Mouse (Mus musculus): Measurements from ENCODE around the gene Ikzf3. TPM values are rescaled to one million over a fixed set of nuclear protein-coding genes. Genes with fewer than 3 reads are reported as not detected.

Gene Ikzf3
- polyA plus RNA-seq, 1 experiment, result 0.10 TPM

GRCm38 (mm10) chr11:98456545-98456944 lies 89.3 kb downstream of the Ikzf3 start:
- TF ChIP-seq CTCF (IDR thresholded peaks at IDR 0.05; ENCODE audit: control insufficient read depth, insufficient read depth, insufficient replicate concordance, low read depth, low read length) (no peak), POLR2A (IDR thresholded peaks at IDR 0.05; ENCODE audit: control insufficient read depth, low read depth, low read length) (no peak)
- H3K27ac ChIP-seq (ENCODE audit: control insufficient read depth, insufficient read depth, low read depth, low read length), result no peak overlapping the region
- H3K27me3 ChIP-seq (ENCODE audit: control insufficient read depth, insufficient read depth, low read length), result no peaks in the 10 kb centered on the region
- H3K4me3 ChIP-seq (ENCODE audit: control insufficient read depth, low read depth, low read length), result no peak overlapping the region
- H3K4me1 ChIP-seq (ENCODE audit: control insufficient read depth, insufficient read depth, low read length), result peaks cover 20% of the 10 kb centered on the region
- H3K36me3 ChIP-seq (ENCODE audit: control insufficient read depth, insufficient read depth, low read length), result no peaks in the 10 kb centered on the region

DNA sequence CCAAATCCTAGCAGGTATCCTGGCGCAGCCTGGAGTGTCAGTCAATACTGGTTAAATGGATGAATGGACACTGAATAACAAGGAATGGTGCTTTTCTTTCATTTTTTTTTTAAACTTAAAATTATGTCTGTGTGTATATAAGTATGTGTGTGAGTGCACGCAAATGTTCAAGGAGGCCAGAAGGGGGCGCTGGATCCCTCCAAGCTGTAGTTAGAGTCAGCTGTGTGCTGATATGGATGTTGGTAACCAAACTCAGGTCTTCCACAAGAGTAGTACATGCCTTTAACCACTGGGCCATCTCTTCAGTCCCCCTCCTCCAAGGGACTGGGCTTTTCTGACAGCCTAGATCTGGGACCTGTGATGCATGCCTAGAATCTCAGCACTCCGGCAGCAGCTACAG lies 90.3 kb downstream of the Ikzf3 start:
- H3K27ac ChIP-seq (ENCODE audit: control insufficient read depth, insufficient read depth, low read depth, low read length), result no peak overlapping the region
- no peak overlapping the region for H3K4me3 ChIP-seq (ENCODE audit: control insufficient read depth, low read depth, low read length)
- H3K27me3 ChIP-seq (ENCODE audit: control insufficient read depth, insufficient read depth, low read length), result no peaks in the 10 kb centered on the region
- peaks cover 20% of the 10 kb centered on the region for H3K4me1 ChIP-seq (ENCODE audit: control insufficient read depth, insufficient read depth, low read length)
- TF ChIP-seq POLR2A (IDR thresholded peaks at IDR 0.05; ENCODE audit: control insufficient read depth, low read depth, low read length), result no peak
- peak; percentile 39; the same call in 1 of the 2 replicates for TF ChIP-seq CTCF (IDR thresholded peaks at IDR 0.05; ENCODE audit: control insufficient read depth, insufficient read depth, insufficient replicate concordance, low read depth, low read length)
- no peaks in the 10 kb centered on the region for H3K36me3 ChIP-seq (ENCODE audit: control insufficient read depth, insufficient read depth, low read length)

DNA sequence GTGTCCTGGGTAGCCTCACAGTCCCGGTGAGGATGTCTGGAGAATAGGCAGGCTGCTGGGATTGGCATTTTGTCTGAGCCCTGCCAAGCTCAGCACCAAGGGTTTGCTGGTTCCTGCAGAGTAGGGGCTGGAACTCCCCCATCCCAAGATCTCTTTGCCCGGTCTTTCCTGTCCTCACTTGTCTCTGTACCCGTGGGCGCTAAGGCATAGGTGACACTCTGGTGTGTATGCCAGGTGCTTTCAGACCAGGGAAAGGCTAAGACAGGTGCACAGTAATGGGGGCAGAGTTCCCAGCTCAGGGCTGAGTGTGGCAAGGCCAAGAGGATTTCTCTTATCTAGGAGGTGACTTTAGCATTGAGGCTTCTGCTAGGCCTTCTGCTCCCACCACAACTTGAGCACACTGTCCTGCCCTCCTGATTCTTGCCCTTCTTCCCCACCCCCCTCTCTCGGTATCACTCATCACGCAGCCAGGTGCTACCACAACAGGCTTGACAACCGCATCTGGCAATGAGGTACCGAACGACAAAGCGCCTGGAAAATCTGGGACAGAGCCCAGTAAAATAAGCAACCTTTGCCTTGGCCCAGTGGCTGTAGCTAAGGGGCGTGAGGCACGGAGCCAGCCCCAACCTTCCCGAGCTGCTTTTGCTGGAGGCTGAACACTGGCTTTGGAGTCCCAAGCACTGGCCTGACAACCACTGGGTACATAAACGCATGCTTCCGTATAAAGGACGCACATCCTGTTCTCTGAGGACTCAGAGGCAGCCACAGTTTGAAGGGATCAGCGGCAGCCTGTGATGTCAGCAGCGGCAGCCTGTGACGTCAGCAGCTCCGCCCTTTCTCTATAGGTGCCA lies 95.7 kb downstream of the Ikzf3 start:
- peaks cover 9% of the 10 kb centered on the region for H3K4me1 ChIP-seq (ENCODE audit: control insufficient read depth, insufficient read depth, low read length)
- no peak overlapping the region for H3K4me3 ChIP-seq (ENCODE audit: control insufficient read depth, low read depth, low read length)
- TF ChIP-seq CTCF (IDR thresholded peaks at IDR 0.05; ENCODE audit: control insufficient read depth, insufficient read depth, insufficient replicate concordance, low read depth, low read length) (no peak), POLR2A (IDR thresholded peaks at IDR 0.05; ENCODE audit: control insufficient read depth, low read depth, low read length) (no peak)
- H3K36me3 ChIP-seq (ENCODE audit: control insufficient read depth, insufficient read depth, low read length), result no peaks in the 10 kb centered on the region
- H3K27ac ChIP-seq (ENCODE audit: control insufficient read depth, insufficient read depth, low read depth, low read length), result no peak overlapping the region
- H3K27me3 ChIP-seq (ENCODE audit: control insufficient read depth, insufficient read depth, low read length), result no peaks in the 10 kb centered on the region

DNA sequence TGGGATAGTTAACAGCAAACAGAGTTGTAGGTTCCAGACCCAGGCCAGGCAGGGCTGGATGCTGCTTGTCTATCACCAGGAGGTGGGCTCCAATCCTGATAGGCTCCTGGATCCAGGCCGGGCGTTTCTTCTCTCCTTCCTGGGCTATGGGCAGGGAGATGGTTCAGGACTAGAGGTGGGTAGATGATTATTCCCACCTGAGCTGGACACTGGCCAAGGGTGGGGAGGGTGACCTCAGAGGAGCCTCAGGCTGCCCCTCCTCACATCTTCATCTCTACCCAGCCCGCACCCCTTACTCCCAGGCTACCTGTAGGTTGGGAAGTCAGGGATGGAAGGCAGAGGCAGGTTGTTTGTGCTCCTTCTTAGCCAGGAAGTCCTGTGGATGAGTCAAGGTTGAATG lies 96.4 kb downstream of the Ikzf3 start:
- TF ChIP-seq CTCF (IDR thresholded peaks at IDR 0.05; ENCODE audit: control insufficient read depth, insufficient read depth, insufficient replicate concordance, low read depth, low read length), result no peak
- no peak for TF ChIP-seq POLR2A (IDR thresholded peaks at IDR 0.05; ENCODE audit: control insufficient read depth, low read depth, low read length)
- Histone ChIP-seq H3K36me3 (ENCODE audit: control insufficient read depth, insufficient read depth, low read length) (no peaks in the 10 kb centered on the region), H3K27me3 (ENCODE audit: control insufficient read depth, insufficient read depth, low read length) (no peaks in the 10 kb centered on the region), H3K4me1 (ENCODE audit: control insufficient read depth, insufficient read depth, low read length) (peaks cover 9% of the 10 kb centered on the region), H3K27ac (ENCODE audit: control insufficient read depth, insufficient read depth, low read depth, low read length) (no peak overlapping the region), H3K4me3 (ENCODE audit: control insufficient read depth, low read depth, low read length) (no peak overlapping the region)

GRCm38 (mm10) chr11:98448191-98448790 lies 97.5 kb downstream of the Ikzf3 start:
- Histone ChIP-seq H3K27me3 (ENCODE audit: control insufficient read depth, insufficient read depth, low read length) (no peaks in the 10 kb centered on the region), H3K4me3 (ENCODE audit: control insufficient read depth, low read depth, low read length) (no peak overlapping the region; the same call in 1 of the 2 replicates), H3K4me1 (ENCODE audit: control insufficient read depth, insufficient read depth, low read length) (peaks cover 9% of the 10 kb centered on the region), H3K36me3 (ENCODE audit: control insufficient read depth, insufficient read depth, low read length) (no peaks in the 10 kb centered on the region), H3K27ac (ENCODE audit: control insufficient read depth, insufficient read depth, low read depth, low read length) (no peak overlapping the region)
- TF ChIP-seq CTCF (IDR thresholded peaks at IDR 0.05; ENCODE audit: control insufficient read depth, insufficient read depth, insufficient replicate concordance, low read depth, low read length) (no peak), POLR2A (IDR thresholded peaks at IDR 0.05; ENCODE audit: control insufficient read depth, low read depth, low read length) (no peak)

DNA sequence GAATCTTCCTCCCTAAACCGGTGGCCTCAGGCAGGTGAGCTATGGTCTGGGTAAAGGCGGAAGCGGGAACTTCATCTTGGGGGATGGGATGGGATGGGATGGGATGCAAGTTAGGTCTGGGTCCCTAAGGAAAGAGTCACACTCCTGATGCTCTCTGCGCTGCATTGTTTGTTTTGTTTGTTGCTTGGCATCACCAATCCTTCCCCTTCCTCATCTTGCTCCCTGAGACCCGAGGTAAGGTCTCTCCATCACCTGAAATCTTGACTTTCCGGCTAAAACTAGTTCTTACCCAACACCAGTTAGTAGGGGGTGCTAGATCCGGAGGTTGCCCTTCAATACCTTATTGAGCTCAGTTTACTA lies 98.4 kb downstream of the Ikzf3 start:
- no peaks in the 10 kb centered on the region for H3K27me3 ChIP-seq (ENCODE audit: control insufficient read depth, insufficient read depth, low read length)
- H3K4me3 ChIP-seq (ENCODE audit: control insufficient read depth, low read depth, low read length), result peak overlapping the region; percentile 3; the same call in 1 of the 2 replicates
- peaks cover 9% of the 10 kb centered on the region for H3K4me1 ChIP-seq (ENCODE audit: control insufficient read depth, insufficient read depth, low read length)
- no peaks in the 10 kb centered on the region for H3K36me3 ChIP-seq (ENCODE audit: control insufficient read depth, insufficient read depth, low read length)
- H3K27ac ChIP-seq (ENCODE audit: control insufficient read depth, insufficient read depth, low read depth, low read length), result no peak overlapping the region
- TF ChIP-seq POLR2A (IDR thresholded peaks at IDR 0.05; ENCODE audit: control insufficient read depth, low read depth, low read length) (no peak), CTCF (IDR thresholded peaks at IDR 0.05; ENCODE audit: control insufficient read depth, insufficient read depth, insufficient replicate concordance, low read depth, low read length) (no peak)

All from testis, adult 2 months (tissue).